Mouse (Mus musculus): ENCODE measurements around the gene Fam124b. TPM values are rescaled to one million over a fixed set of nuclear protein-coding genes. Genes with fewer than 3 reads are reported as not detected.

The Fam124b gene
- polyA plus RNA-seq, 1 experiment, result not detected

DNA sequence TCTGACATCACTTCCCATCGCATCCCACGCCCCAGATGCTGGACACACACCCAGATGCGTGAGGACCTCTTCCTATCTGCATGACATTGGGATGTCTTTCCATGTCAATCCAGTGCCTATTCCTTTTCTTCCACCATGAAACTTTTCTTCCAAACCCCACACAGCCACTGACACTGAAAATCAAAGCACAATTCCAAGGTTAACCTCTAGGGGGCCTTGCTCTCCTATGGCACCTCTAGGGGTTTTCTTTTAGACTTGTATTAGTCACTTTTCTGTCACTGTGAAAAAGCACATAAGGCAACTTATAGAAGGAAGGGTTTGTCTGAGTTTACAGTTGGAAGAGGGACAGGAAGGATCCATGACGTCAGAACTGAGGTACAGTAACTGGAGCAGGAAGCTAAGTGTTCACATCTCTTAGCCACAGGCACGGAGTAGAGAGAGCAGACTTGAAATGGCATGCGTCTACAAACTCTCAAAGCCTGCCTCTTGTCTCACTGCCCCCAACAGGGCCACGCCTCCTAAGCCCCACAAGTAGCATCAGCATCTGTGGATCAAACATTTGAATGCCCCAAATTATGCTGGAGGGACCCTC, 65.1 kb downstream of the Fam124b start:
- Histone ChIP-seq H3K4me1 (ENCODE audit: control insufficient read depth, insufficient read depth, low read length) (no peaks in the 10 kb centered on the region), H3K4me3 (ENCODE audit: insufficient read depth, low read length) (no peak overlapping the region), H3K27ac (ENCODE audit: insufficient read depth, low read length) (no peak overlapping the region)
- TF ChIP-seq POLR2A (IDR thresholded peaks at IDR 0.05; ENCODE audit: extremely low read depth, insufficient read depth, low read length), result no peak
- TF ChIP-seq CTCF (IDR thresholded peaks at IDR 0.05; ENCODE audit: extremely low read depth, insufficient read depth, low read length), result no peak

DNA sequence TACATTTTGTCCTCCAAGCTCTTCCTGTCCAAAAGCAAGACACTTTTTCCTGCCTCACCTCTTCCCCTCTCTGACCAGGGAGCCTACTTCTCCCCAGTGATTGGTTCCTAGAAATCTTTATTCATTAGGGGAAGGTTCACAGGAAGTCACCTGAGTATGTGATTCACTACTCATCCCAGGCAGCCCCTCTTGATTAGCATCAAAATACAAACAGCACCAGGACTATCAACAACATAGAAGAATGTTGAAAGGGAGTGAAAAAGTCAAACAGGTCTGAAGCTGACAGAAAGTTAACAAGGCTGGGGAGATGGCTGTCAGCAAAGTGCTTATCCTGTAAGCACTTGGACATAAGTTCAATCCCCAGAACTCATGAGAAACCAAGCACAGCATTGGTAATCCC, 67.6 kb downstream of the Fam124b start:
- Histone ChIP-seq H3K4me3 (ENCODE audit: insufficient read depth, low read length) (no peak overlapping the region), H3K4me1 (ENCODE audit: control insufficient read depth, insufficient read depth, low read length) (no peaks in the 10 kb centered on the region), H3K27ac (ENCODE audit: insufficient read depth, low read length) (no peak overlapping the region)
- TF ChIP-seq CTCF (IDR thresholded peaks at IDR 0.05; ENCODE audit: extremely low read depth, insufficient read depth, low read length), result no peak
- no peak for TF ChIP-seq POLR2A (IDR thresholded peaks at IDR 0.05; ENCODE audit: extremely low read depth, insufficient read depth, low read length)

Other genes with a start within 250 kb of the Fam124b start
- gene Cul3, start 122.0 kb upstream of the Fam124b start, polyA plus RNA-seq (2012; rRNA removed), result 66.8 and 71.5 TPM in 2 replicates
- not detected in 2 replicates for gene Gm45261, start 243.0 kb upstream of the Fam124b start, polyA plus RNA-seq (2012; rRNA removed)